Mouse (Mus musculus): ENCODE results near the gene Ank3. TPM values are rescaled to one million over a fixed set of nuclear protein-coding genes. Genes with fewer than 3 reads are reported as not detected.

Ank3 gene
- total and polyA plus RNA-seq, 2 experiments from 2014 or later, result 56.7 to 267 TPM

- DNase-seq, result no peak
- TF ChIP-seq CTCF (IDR thresholded peaks at IDR 0.05; ENCODE audit: low read depth), result no peak
- Histone ChIP-seq H3K36me3 (ENCODE audit: insufficient read depth) (no peaks in the 10 kb centered on the region), H3K4me3 (ENCODE audit: low read depth, low read length) (no peak overlapping the region), H3K4me2 (ENCODE audit: low read depth) (no peak overlapping the region), H3K27ac (ENCODE audit: low read depth, low read length) (no peak overlapping the region), H3K9me3 (ENCODE audit: low read length) (no peaks in the 10 kb centered on the region), H3K9ac (no peak overlapping the region), H3K27me3 (ENCODE audit: insufficient read depth, low read length) (no peaks in the 10 kb centered on the region), H3K4me1 (ENCODE audit: insufficient read depth) (no peaks in the 10 kb centered on the region)
- ATAC-seq, result no peak
- WGBS, result 80% methylated on average over 4 of the region's 4 CpGs
Observed at GRCm38 (mm10) chr10:69405431-69405830, 6.9 kb downstream of the Ank3 start.

- ATAC-seq, result no peak
- H3K27ac ChIP-seq (ENCODE audit: low read depth, low read length), result no peak overlapping the region
- no peak overlapping the region for H3K4me3 ChIP-seq (ENCODE audit: low read depth, low read length)
- H3K36me3 ChIP-seq (ENCODE audit: insufficient read depth), result no peaks in the 10 kb centered on the region
- 66% methylated on average over 12 of the region's 12 CpGs for WGBS
- no peaks in the 10 kb centered on the region for H3K27me3 ChIP-seq (ENCODE audit: insufficient read depth, low read length)
- no peak overlapping the region for H3K9ac ChIP-seq
- no peak overlapping the region for H3K4me2 ChIP-seq (ENCODE audit: low read depth)
- no peak for DNase-seq
- H3K9me3 ChIP-seq (ENCODE audit: low read length), result no peaks in the 10 kb centered on the region
- H3K4me1 ChIP-seq (ENCODE audit: insufficient read depth), result no peaks in the 10 kb centered on the region
- no peak for TF ChIP-seq CTCF (IDR thresholded peaks at IDR 0.05; ENCODE audit: low read depth)
Observed at GRCm38 (mm10) chr10:69414888-69415287, 16.3 kb downstream of the Ank3 start.

GRCm38 (mm10) chr10:69418716-69419115 lies 20.1 kb downstream of the Ank3 start:
- Histone ChIP-seq H3K9ac (no peak overlapping the region), H3K9me3 (ENCODE audit: low read length) (no peaks in the 10 kb centered on the region), H3K4me2 (ENCODE audit: low read depth) (no peak overlapping the region), H3K27ac (ENCODE audit: low read depth, low read length) (no peak overlapping the region), H3K36me3 (ENCODE audit: insufficient read depth) (no peaks in the 10 kb centered on the region), H3K27me3 (ENCODE audit: insufficient read depth, low read length) (no peaks in the 10 kb centered on the region), H3K4me1 (ENCODE audit: insufficient read depth) (no peaks in the 10 kb centered on the region), H3K4me3 (ENCODE audit: low read depth, low read length) (no peak overlapping the region)
- 89% methylated on average over 8 of the region's 8 CpGs for WGBS
- DNase-seq, result no peak
- TF ChIP-seq CTCF (IDR thresholded peaks at IDR 0.05; ENCODE audit: low read depth), result no peak
- no peak for ATAC-seq

- H3K27me3 ChIP-seq (ENCODE audit: insufficient read depth, low read length), result no peaks in the 10 kb centered on the region
- H3K4me1 ChIP-seq (ENCODE audit: insufficient read depth), result no peaks in the 10 kb centered on the region
- no peaks in the 10 kb centered on the region for H3K36me3 ChIP-seq (ENCODE audit: insufficient read depth)
- no peak overlapping the region for H3K4me2 ChIP-seq (ENCODE audit: low read depth)
- no peak overlapping the region for H3K27ac ChIP-seq (ENCODE audit: low read depth, low read length)
- no peak overlapping the region for H3K9ac ChIP-seq
- ATAC-seq (no peak), DNase-seq (no peak)
- H3K4me3 ChIP-seq (ENCODE audit: low read depth, low read length), result no peak overlapping the region
- H3K9me3 ChIP-seq (ENCODE audit: low read length), result no peaks in the 10 kb centered on the region
- no peak for TF ChIP-seq CTCF (IDR thresholded peaks at IDR 0.05; ENCODE audit: low read depth)
- 89% methylated on average over 6 of the region's 6 CpGs for WGBS
Observed at GRCm38 (mm10) chr10:69420306-69420705, 21.7 kb downstream of the Ank3 start.

- H3K9me3 ChIP-seq (ENCODE audit: low read length), result no peaks in the 10 kb centered on the region
- ATAC-seq, result no peak
- TF ChIP-seq CTCF (IDR thresholded peaks at IDR 0.05; ENCODE audit: low read depth), result no peak
- no peak for DNase-seq
- H3K4me2 ChIP-seq (ENCODE audit: low read depth), result no peak overlapping the region
- H3K27ac ChIP-seq (ENCODE audit: low read depth, low read length), result no peak overlapping the region
- no peaks in the 10 kb centered on the region for H3K4me1 ChIP-seq (ENCODE audit: insufficient read depth)
- WGBS, result 97% methylated on average over 3 of the region's 3 CpGs
- H3K4me3 ChIP-seq (ENCODE audit: low read depth, low read length), result no peak overlapping the region
- H3K36me3 ChIP-seq (ENCODE audit: insufficient read depth), result no peaks in the 10 kb centered on the region
- no peak overlapping the region for H3K9ac ChIP-seq
- no peaks in the 10 kb centered on the region for H3K27me3 ChIP-seq (ENCODE audit: insufficient read depth, low read length)
Observed at GRCm38 (mm10) chr10:69424051-69424450, 25.5 kb downstream of the Ank3 start.

- Histone ChIP-seq H3K9ac (no peak overlapping the region), H3K4me3 (ENCODE audit: low read depth, low read length) (no peak overlapping the region), H3K36me3 (ENCODE audit: insufficient read depth) (no peaks in the 10 kb centered on the region), H3K9me3 (ENCODE audit: low read length) (no peaks in the 10 kb centered on the region), H3K4me2 (ENCODE audit: low read depth) (no peak overlapping the region), H3K4me1 (ENCODE audit: insufficient read depth) (no peaks in the 10 kb centered on the region), H3K27me3 (ENCODE audit: insufficient read depth, low read length) (no peaks in the 10 kb centered on the region), H3K27ac (ENCODE audit: low read depth, low read length) (no peak overlapping the region)
- WGBS, result 79% methylated on average over 4 of the region's 4 CpGs
- DNase-seq (no peak), ATAC-seq (no peak)
- no peak for TF ChIP-seq CTCF (IDR thresholded peaks at IDR 0.05; ENCODE audit: low read depth)
Observed at GRCm38 (mm10) chr10:69430138-69430537, 31.6 kb downstream of the Ank3 start.

GRCm38 (mm10) chr10:69431101-69431500 lies 32.5 kb downstream of the Ank3 start:
- Histone ChIP-seq H3K9ac (no peak overlapping the region), H3K27me3 (ENCODE audit: insufficient read depth, low read length) (no peaks in the 10 kb centered on the region), H3K9me3 (ENCODE audit: low read length) (no peaks in the 10 kb centered on the region), H3K4me2 (ENCODE audit: low read depth) (no peak overlapping the region), H3K4me3 (ENCODE audit: low read depth, low read length) (no peak overlapping the region), H3K4me1 (ENCODE audit: insufficient read depth) (no peaks in the 10 kb centered on the region), H3K36me3 (ENCODE audit: insufficient read depth) (no peaks in the 10 kb centered on the region), H3K27ac (ENCODE audit: low read depth, low read length) (no peak overlapping the region)
- DNase-seq (no peak), ATAC-seq (no peak)
- WGBS, result 86% methylated on average over 7 of the region's 7 CpGs
- TF ChIP-seq CTCF (IDR thresholded peaks at IDR 0.05; ENCODE audit: low read depth), result no peak

- H3K9me3 ChIP-seq (ENCODE audit: low read length), result no peaks in the 10 kb centered on the region
- H3K4me1 ChIP-seq (ENCODE audit: insufficient read depth), result no peaks in the 10 kb centered on the region
- no peak for TF ChIP-seq CTCF (IDR thresholded peaks at IDR 0.05; ENCODE audit: low read depth)
- no peak overlapping the region for H3K4me3 ChIP-seq (ENCODE audit: low read depth, low read length)
- H3K27ac ChIP-seq (ENCODE audit: low read depth, low read length), result no peak overlapping the region
- H3K9ac ChIP-seq, result no peak overlapping the region
- H3K4me2 ChIP-seq (ENCODE audit: low read depth), result no peak overlapping the region
- H3K36me3 ChIP-seq (ENCODE audit: insufficient read depth), result no peaks in the 10 kb centered on the region
- 81% methylated on average over 6 of the region's 6 CpGs for WGBS
- DNase-seq, result no peak
- ATAC-seq, result no peak
- H3K27me3 ChIP-seq (ENCODE audit: insufficient read depth, low read length), result no peaks in the 10 kb centered on the region
Observed at GRCm38 (mm10) chr10:69435213-69435612, 36.6 kb downstream of the Ank3 start.

All from forebrain, postnatal 0 days (tissue).